Mouse (Mus musculus): ENCODE data around the gene Uap1. TPM values are rescaled to one million over a fixed set of nuclear protein-coding genes. Genes with fewer than 3 reads are reported as not detected.

Gene Uap1
- polyA plus RNA-seq (2012; rRNA removed): 32.8 and 33.0 TPM in 2 replicates

DNA sequence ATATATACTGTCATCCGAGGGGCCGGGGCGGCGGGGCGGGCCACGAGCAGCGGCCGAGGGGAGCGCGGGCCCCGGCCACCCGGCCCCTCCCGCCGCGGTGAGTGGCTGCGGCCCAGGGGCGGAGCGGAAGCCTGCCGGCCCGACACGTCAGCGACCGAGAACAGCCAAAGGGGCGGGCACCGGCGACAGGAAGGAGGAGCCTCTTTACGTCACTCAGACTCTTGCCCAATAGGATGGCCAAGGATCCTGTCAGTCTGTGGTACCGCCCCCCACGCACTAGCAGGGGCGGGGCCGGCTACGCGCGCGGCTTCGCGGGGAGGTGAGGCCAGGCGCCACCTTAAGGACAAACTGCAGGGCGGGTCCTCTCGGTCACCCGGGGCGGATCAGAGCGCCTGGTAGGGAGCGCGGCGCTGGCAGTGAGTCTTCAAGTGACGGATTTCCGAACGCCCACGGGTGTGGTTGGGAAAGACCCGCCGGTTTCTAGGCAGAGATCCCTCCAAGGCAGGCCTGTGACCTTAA is at the start of gene Uap1:
TSS of gene Uap1 (minus strand) at position 144 of the 519 bp plus-strand sequence.
- DNase-seq (ENCODE audit: low read depth): peak; percentile 85

DNA sequence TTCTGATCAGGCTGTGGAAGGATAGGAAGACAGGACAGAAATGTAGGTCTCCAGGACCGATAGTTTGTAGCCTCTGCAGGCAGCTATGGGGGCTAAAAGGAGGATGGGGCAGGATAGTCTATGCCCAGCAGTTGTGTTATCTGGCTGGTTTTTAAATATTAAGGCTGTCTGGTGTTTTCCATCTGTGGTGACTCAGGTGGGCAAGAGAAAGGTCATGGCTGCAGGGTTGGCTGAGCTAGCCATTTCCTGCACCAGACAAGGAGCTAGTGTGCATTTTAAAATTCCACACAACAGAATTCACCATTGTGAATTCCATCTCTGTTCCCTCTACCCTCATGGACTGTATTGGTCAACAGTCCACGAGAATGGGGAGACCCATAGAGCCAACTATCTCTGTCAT is 48.5 kb upstream of the Uap1 start:
- no peak for DNase-seq (ENCODE audit: low read depth)

DNA sequence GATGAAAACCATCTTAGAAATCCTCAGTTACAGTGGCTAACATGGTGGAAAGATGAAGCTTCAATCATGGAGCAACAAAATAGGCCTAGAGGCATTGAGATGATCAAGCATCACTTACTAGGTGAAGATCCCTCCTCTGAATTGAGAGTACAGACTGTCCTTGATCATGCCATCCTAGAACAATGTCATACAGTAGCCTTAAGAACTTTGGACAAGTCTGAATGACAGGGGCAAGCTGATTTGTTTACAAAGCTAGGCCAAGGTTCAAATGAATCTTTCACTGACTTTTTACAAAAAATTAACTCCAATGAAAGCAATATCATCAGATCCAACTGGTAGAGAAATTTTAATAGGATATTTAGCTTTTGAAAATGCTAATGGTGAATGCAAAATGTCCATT is 45.6 kb upstream of the Uap1 start:
- DNase-seq (ENCODE audit: low read depth): no peak

DNA sequence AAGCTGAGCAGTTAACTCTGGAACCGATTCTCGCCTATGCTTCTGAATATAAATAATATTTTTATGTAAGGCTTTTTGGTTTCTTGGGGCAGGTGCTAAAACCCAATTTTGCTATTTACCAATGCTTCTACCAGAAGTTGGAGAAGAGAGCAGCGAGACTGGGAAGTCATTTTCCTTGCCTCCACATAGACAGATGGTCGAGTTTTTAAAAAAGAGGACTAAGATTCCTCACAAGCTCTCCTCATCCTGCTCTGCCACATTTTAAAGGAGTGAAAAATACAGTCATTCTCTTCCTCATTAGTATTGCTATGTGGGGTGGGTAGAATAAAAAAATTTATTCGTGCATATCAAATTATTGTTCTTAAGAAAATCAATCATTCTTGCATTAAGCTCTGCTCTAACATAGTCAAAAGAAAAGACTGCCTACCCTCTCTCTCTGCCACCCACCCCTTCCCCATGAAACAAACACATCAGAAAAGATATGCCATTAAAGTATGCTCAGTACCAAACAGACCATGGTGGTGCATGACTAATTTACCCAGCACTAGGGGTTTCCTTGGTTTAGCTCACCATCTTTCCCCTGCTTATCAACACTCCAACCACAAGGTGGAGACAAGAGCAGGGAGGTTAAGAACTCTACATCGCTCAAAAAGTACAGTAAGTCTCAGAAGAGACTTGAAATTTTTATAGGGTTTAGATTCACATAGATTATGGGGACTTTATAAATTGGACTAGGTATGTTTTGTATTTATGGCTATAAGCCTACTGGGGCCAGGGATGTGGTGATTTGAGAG is 43.5 kb upstream of the Uap1 start:
- no peak for DNase-seq (ENCODE audit: low read depth)

DNA sequence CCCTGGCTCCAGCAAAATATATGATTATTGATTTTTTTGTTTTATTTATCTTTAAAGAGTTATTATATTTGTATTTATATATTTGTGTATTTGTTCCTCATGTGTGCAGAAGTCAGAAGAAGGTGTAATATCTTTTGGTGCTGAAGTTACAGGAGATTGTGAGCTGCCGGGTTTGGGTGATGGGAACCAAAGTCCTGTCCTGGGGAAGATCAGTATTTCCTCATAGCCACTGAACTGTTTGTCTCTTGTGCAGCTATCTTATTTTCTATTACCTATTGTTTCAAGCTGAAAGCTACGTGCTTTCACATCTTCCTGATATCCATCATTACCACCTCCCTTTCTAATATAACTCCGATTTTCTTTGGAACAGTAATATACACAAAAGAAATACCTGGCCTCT is 40.8 kb upstream of the Uap1 start:
- DNase-seq (ENCODE audit: low read depth): no peak

DNA sequence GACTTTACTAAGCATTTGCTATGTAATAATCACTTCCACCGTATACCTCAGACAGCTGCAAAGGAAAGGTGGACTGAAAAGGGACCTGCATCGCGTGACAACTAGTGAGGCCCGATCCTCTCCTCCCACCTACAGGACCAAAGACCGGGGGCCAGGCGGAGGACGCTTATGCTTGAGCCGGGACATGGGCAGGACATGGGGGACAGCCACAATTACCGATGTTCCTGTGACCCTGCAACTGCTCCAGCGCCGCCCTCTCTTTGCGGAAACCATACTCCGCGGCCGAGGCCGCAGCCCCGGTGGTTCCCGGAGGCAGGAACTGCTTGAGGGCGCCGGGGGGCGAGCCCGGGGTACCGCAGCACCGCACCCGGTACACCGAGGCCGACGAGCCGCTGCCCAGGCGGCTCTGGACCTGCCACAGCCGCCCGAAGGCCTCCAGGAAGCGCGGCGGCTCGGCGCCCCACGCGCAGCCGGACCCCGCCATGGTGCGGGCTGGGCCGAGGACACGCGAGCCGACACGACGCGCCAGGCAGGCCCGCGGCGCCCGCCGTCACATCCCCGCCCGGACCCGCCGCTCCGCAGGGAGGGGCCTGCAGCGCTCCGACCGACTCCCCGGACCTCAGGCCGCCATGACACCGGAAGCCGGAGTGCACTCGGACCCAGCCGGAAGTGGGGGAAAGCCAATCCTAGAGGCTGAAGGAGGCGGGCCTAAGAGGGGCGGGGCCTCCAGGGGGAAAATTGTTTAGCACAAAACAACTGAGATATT is 40.2 kb upstream of the Uap1 start, which contains the start of gene Uhmk1:
TSS of gene Uhmk1 (minus strand) at position 641 of the 766 bp plus-strand sequence.
- no peak for DNase-seq (ENCODE audit: low read depth)

GRCm38 (mm10) chr1:170214383-170214756 is 39.6 kb upstream of the Uap1 start:
- no peak for DNase-seq (ENCODE audit: low read depth)

- DNase-seq (ENCODE audit: low read depth): no peak
Observed at GRCm38 (mm10) chr1:170213181-170213879, 38.6 kb upstream of the Uap1 start.

- DNase-seq (ENCODE audit: low read depth): no peak
Observed at GRCm38 (mm10) chr1:170206395-170206794, 31.6 kb upstream of the Uap1 start.

DNA sequence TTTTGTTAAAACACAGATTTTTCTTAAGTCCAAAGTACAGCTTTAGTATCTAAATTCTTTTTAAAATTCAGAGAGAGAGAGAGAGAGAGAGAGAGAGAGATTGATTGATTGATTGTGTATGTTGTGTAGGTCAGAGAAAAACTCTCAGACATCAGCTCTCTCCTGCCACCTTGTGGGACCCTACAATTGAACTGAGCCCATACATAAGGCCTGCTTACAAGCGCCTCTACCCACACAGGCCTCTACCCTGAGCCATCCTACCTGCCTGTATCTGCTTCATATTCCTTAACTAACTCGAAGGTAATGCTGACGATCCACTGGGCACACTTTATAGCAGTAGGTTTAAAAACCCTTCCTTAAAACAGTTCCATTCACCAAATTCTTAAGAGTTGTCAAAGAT is 25.6 kb upstream of the Uap1 start:
- no peak for DNase-seq (ENCODE audit: low read depth)

- DNase-seq (ENCODE audit: low read depth): no peak
Observed at GRCm38 (mm10) chr1:170196211-170196610, 21.5 kb upstream of the Uap1 start.

DNA sequence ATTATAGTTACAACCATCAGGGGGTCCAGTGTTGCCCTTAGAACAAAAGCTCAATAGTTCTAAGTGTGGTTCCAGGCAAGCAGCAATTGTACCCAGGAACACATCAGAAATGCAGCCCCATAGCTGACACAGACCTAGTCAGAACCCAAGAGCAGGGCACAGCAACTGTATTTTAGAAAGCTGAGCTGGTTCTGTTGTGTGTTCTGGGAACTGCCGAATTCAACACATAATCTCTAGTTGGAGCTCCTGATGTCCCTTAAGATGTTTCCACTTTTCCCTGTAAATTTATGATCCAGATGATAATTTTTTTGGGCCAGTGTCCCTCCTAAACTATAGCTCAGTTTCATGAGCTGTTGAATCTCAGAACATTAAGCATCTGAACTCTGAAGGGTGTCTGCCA is 17.2 kb upstream of the Uap1 start:
- no peak for DNase-seq (ENCODE audit: low read depth)

GRCm38 (mm10) chr1:170190225-170190624 is 15.5 kb upstream of the Uap1 start:
- DNase-seq (ENCODE audit: low read depth): no peak

DNA sequence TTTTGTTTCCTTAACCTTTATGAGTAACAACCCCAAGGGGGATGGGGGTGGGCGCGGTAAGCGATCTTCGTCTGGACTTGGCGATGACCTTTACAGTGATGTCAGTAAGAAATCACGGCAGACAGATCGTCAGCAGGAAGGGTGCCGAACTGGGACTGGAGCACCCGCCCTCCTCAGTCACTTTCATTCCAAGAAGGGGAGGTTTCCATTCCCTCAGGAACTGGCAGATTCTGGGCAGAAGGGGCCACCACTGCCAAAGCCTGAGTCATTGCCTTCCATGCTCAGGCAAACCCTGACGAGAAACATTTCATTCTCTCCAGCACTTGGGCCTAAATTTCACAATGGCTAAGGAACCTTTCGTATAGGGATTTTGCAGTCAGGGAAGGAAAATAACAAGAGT is 13.8 kb upstream of the Uap1 start:
- DNase-seq (ENCODE audit: low read depth): peak; percentile 69

DNA sequence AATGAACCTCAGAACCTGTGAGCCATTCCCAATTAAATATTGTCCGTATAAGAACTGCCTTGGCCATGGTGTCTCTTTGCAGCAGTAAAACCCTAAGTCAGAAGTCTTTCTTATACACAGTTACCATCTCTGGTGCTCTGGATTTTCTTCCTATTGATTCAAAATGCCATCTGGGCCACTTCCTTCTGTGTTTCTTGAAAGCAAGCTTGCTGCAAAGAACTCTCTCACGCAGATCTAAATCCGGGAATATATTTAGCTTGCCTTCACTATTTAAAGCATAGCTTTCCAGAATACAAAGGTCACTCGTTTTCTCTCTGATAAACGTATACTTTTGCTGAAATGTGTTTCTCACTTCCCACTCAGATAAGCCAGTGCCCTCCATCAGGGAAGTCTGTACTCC is 11.8 kb upstream of the Uap1 start:
- no peak for DNase-seq (ENCODE audit: low read depth)

DNA sequence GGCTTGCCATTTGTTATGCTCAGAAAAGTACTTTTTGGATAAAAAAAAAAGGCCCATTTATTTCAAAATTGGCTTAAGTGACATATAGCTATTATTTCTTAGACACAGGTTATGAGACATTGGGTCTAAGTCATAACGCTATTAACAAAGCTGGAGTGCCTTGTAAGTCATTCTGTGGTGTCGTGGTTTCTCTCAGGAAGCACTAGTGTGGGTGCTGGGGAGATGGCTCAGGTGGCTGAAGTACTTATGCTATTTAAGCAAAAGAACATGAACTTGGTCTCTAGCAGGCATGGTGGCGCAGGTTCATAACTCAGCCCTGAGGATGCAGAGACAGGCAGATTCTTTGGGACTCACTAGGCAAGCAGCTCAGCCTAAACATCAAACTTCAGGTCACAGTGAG is 10.4 kb upstream of the Uap1 start:
- no peak for DNase-seq (ENCODE audit: low read depth)

DNA sequence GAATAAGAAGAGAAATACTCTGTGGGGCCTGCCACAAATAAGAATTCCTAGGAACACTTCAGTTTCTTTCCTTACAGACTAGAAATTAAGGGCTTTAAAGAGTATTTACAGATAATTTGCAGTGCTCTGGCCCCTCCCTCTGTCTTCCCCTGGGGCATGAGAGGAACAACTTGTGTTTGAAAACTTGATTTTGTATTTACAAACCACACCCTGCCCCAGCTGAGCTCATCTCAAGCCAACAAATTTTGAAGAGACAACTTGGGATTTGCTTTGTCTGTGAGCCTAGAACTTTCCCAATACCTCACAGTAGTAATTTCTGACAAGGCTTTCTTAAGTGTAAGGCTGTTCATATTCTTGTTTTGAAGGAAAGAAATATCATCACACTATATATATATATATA is 7.9 kb upstream of the Uap1 start:
- DNase-seq (ENCODE audit: low read depth): no peak

DNA sequence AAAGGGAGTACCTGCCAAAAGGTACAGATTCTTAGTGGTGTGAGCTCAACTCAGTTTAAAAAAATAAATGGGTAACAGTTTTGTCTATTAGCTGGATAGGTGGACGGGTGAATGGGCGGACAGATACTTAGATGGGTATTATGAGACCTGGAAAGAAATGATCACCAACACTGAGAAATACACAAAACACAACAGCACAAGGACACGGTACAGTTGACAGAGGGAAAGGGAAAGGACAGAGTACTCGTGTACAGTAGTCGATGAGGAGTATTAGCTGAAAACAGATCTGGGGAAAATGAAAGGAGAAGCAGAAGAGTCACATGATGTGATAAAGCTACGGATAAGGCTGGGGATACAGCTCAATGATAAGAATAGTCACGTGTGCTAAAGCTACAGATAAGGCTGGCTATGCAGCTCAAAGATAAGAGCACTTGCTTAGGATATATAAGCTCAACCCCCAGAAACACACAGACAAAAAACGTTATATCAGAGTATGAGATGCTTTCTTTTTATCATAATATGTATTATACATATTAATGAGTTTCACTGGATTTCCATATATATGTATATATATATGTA is 2.0 kb upstream of the Uap1 start:
- DNase-seq (ENCODE audit: low read depth): no peak

- no peak for DNase-seq (ENCODE audit: low read depth)
Observed at GRCm38 (mm10) chr1:170175848-170176247, 1.1 kb upstream of the Uap1 start.

DNA sequence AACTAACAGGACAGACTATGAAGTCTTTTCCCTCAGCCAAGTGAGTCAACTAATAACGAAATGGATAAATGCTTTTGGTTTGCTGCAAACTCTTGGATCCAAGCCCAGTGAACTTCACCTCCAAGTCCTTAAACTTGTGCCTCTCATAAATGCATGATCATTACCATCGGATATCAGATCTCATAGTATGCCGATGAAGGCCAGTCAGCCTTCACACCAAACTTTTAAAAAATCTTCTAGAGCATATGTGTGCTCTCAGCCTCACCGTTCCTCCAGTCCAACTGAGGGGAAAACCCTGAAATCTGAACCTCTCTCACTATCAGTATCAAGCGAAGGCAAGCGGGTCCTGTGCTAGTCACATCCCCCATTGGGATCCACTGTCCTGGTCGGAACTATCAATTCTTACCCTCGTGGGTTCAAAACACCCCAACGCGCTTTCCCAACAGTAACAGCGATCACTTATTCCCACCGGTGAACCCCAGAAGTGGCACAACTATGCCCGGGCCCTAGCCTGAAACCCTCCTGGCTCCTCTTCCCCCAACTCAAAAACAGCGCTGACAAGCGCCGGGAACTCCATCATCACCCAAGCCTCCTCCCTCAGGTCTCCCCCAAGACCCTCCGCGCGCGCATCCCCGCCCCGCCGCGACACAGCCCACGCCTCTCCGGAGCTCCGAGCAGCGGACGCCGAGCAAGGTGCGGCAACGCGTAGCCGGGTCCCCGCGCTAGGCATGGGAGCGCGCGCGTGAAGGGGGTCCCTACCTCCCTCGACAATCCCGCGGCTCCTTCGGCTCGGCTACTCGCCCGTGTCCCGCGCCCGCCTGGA is 555 bp downstream of the Uap1 start:
- no peak for DNase-seq (ENCODE audit: low read depth)

GRCm38 (mm10) chr1:170167781-170168180 is 7.0 kb downstream of the Uap1 start:
- DNase-seq (ENCODE audit: low read depth): no peak

Measured in gonadal fat pad, adult 2 months (tissue).